Mouse (Mus musculus) G1E (cell line): ENCODE measurements around the gene Mat2a. TPM values are rescaled to one million over a fixed set of nuclear protein-coding genes. Genes with fewer than 3 reads are reported as not detected.

Experiments used
- ATAC-seq: 2 replicates; pipeline ENCODE4 v1.8.0; 2016; ENCODE audit warnings: mild to moderate bottlenecking; ENCODE audit not compliant: insufficient number of reproducible peaks, poor library complexity, low FRiP score, severe bottlenecking; ENCODE audit errors: extremely low read depth
- DNase-seq: peaks from one replicate; pipeline ENCODE4 v3.0.0; 2012; ENCODE audit warnings: low spot score
- H3K27me3 ChIP-seq: 2 replicates; pipeline ENCODE4 v1.6.1; 2012; ENCODE audit warnings: mild to moderate bottlenecking, low read length, inconsistent platforms; ENCODE audit not compliant: insufficient read depth
- H3K36me3 ChIP-seq: replicated peaks from 2 replicates; pipeline ENCODE3; 2012; ENCODE audit warnings: mild to moderate bottlenecking, inconsistent platforms
- H3K4me1 ChIP-seq: 2 replicates; pipeline ENCODE4 v1.6.1; 2012; ENCODE audit warnings: low read depth, low read length, inconsistent platforms, mixed read lengths; ENCODE audit not compliant: insufficient read depth
- H3K4me3 ChIP-seq: 2 replicates; pipeline ENCODE4 v1.5.1; 2012; ENCODE audit warnings: low read depth, mild to moderate bottlenecking, inconsistent platforms, low read length, moderate library complexity, mixed read lengths
- H3K9me3 ChIP-seq: replicated peaks from 2 replicates; pipeline ENCODE4 v1.6.1; 2012; ENCODE audit warnings: inconsistent platforms
- CTCF ChIP-seq: IDR thresholded peaks from 2 replicates; pipeline ENCODE4 v1.5.1; 2012; ENCODE audit warnings: low read depth, low read length, inconsistent platforms, mixed read lengths
- GATA1 ChIP-seq: IDR thresholded peaks from 2 replicates; pipeline ENCODE4 v1.6.1; 2012; ENCODE audit warnings: borderline replicate concordance, low read length, inconsistent platforms, mixed read lengths
- GATA2 ChIP-seq: IDR thresholded peaks from 2 replicates; pipeline ENCODE4 v1.6.1; 2012; ENCODE audit warnings: low read depth, low read length, inconsistent platforms, borderline replicate concordance
- POLR2AphosphoS5 ChIP-seq: IDR thresholded peaks from 2 replicates; pipeline ENCODE4 v1.6.1; 2012; ENCODE audit warnings: low read depth, low read length, inconsistent platforms; ENCODE audit not compliant: insufficient replicate concordance
- TAL1 ChIP-seq: conservative IDR thresholded peaks from 2 replicates; pipeline ENCODE4 v1.6.1; 2012; ENCODE audit warnings: low read depth, low read length, inconsistent platforms, mixed read lengths
- polyA plus RNA-seq: library from polyadenylated mRNA; stranded (reverse); fragments of >175 nt; gene quantifications from 2 replicates; pipeline ENCODE4 v1.2.3, GENCODE M21; 2012
- total RNA-seq, 2 experiments: library from RNA; stranded (forward) in 1 of 2; stranded (reverse) in 1 of 2; fragments of 200-1000 nt in 1 of 2; fragments of >200 nt in 1 of 2; fragmentation: Nextera tagmentation in 1 of 2; gene quantifications; 2 replicates each; pipeline ENCODE4 v1.2.3; 2014 to 2017

The Mat2a gene
- total RNA-seq (2014; fragmentation: Nextera tagmentation) (355 and 414 TPM in 2 replicates), total RNA-seq (2017) (275 and 294 TPM in 2 replicates), polyA plus RNA-seq (24.9 and 34.2 TPM in 2 replicates)

- peak; percentile 96; the same call in 1 of the 2 replicates for TF ChIP-seq POLR2AphosphoS5
- 0 out of 2 replicates have a peak, but pooled peaks have one; percentile 11 for TF ChIP-seq CTCF
- TF ChIP-seq GATA1 = no peak
- TF ChIP-seq TAL1 = no peak
- no peak for TF ChIP-seq GATA2
- H3K9me3 ChIP-seq = no peaks in the 10 kb centered on the region
- ATAC-seq (peak; percentile 56), DNase-seq (peak; percentile 96)
- H3K4me3 ChIP-seq = peak within 1 kb of the TSS; percentile 99
- H3K27me3 ChIP-seq = no peaks in the 10 kb centered on the region
- peaks cover 39% of the 10 kb centered on the region for H3K4me1 ChIP-seq
- peaks cover 40% of the 10 kb centered on the region for H3K36me3 ChIP-seq
These were observed at the start of gene Mat2a for GRCm38 (mm10) chr6:72439355-72440185. Gene Mat2a, minus strand, starts transcription at chr6:72439558.

DNA sequence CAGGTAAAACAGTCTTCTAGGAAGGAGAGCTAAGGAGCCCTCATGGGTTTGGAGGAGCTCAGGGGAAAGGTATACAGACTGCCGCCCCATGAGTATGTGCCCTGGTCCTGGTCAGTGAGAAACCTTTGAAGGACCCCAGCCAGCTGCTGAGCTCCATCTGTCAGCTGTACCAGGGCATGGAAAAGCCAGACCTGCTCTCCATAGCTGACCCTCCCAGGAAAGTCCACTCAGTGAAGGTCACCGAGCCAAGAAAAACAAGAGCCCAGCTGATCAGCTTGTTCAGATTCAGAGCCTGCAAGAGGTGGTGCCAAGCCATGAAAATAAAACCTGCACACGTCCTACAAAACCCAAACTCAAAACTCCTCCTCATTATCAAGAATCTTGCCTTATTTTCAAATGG, 49.5 kb upstream of the Mat2a start:
- Histone ChIP-seq H3K4me3 (no peak overlapping the region), H3K36me3 (no peaks in the 10 kb centered on the region), H3K9me3 (no peaks in the 10 kb centered on the region), H3K27me3 (peaks cover 22% of the 10 kb centered on the region), H3K4me1 (peaks cover 19% of the 10 kb centered on the region)
- TF ChIP-seq GATA2 (no peak), TAL1 (no peak), GATA1 (no peak), POLR2AphosphoS5 (no peak), CTCF (no peak)
- DNase-seq (no peak), ATAC-seq (no peak)

GRCm38 (mm10) chr6:72487282-72487681, 47.9 kb upstream of the Mat2a start:
- peaks cover 14% of the 10 kb centered on the region for H3K27me3 ChIP-seq
- no peak for DNase-seq
- no peak for ATAC-seq
- no peak overlapping the region for H3K4me3 ChIP-seq
- TF ChIP-seq CTCF (no peak), TAL1 (no peak), GATA2 (no peak), GATA1 (no peak), POLR2AphosphoS5 (no peak)
- no peaks in the 10 kb centered on the region for H3K9me3 ChIP-seq
- peaks cover 10% of the 10 kb centered on the region for H3K4me1 ChIP-seq
- no peaks in the 10 kb centered on the region for H3K36me3 ChIP-seq

DNA sequence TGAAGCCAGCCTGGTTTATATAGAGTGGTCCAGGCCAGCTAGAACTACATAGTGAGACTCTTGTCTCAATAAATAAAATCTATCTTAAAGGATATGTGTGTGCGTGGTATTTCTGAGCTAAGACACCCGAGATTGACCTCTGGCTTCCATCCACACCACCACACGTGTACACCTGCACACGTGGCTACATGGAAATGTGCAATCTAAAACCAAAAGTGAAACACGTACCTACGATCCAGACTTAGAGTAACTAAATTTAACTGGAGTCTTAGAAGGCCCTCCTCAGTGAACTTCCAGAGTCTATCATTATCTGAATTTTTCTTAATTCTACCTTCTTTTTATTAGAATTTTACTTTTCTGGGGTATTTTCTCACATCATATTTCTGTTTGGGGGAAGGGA, 46.9 kb upstream of the Mat2a start:
- DNase-seq = no peak
- no peaks in the 10 kb centered on the region for H3K36me3 ChIP-seq
- H3K27me3 ChIP-seq = peaks cover 14% of the 10 kb centered on the region
- no peak for TF ChIP-seq POLR2AphosphoS5
- TF ChIP-seq GATA2 = no peak
- no peak for TF ChIP-seq CTCF
- TF ChIP-seq GATA1 = no peak
- TF ChIP-seq TAL1 = no peak
- no peaks in the 10 kb centered on the region for H3K9me3 ChIP-seq
- H3K4me3 ChIP-seq = no peak overlapping the region
- peaks cover 15% of the 10 kb centered on the region for H3K4me1 ChIP-seq
- no peak for ATAC-seq

GRCm38 (mm10) chr6:72484887-72485286, 45.5 kb upstream of the Mat2a start:
- TF ChIP-seq POLR2AphosphoS5 (no peak), TAL1 (no peak), CTCF (no peak), GATA2 (no peak), GATA1 (no peak)
- ATAC-seq = no peak
- DNase-seq = no peak
- H3K4me3 ChIP-seq = no peak overlapping the region
- H3K27me3 ChIP-seq = peaks cover 17% of the 10 kb centered on the region
- H3K9me3 ChIP-seq = no peaks in the 10 kb centered on the region
- H3K4me1 ChIP-seq = peaks cover 18% of the 10 kb centered on the region
- no peaks in the 10 kb centered on the region for H3K36me3 ChIP-seq

GRCm38 (mm10) chr6:72482156-72482555, 42.8 kb upstream of the Mat2a start:
- TF ChIP-seq CTCF = no peak
- TF ChIP-seq GATA2 = no peak
- TF ChIP-seq POLR2AphosphoS5 = no peak
- no peak for TF ChIP-seq GATA1
- no peak for TF ChIP-seq TAL1
- no peak for DNase-seq

More at GRCm38 (mm10) chr6:72482156-72482555, 42.8 kb upstream of the Mat2a start:
- Histone ChIP-seq H3K4me1 (peaks cover 18% of the 10 kb centered on the region), H3K27me3 (peaks cover 20% of the 10 kb centered on the region), H3K4me3 (no peak overlapping the region), H3K36me3 (no peaks in the 10 kb centered on the region), H3K9me3 (no peaks in the 10 kb centered on the region)
- ATAC-seq = no peak
